Mouse (Mus musculus): ENCODE measurements around the gene Ptgfr. TPM values are rescaled to one million over a fixed set of nuclear protein-coding genes. Genes with fewer than 3 reads are reported as not detected.

The Ptgfr gene
- not detected in 2 replicates for polyA plus RNA-seq (2012; ENCODE audit: low replicate concordance)

DNA sequence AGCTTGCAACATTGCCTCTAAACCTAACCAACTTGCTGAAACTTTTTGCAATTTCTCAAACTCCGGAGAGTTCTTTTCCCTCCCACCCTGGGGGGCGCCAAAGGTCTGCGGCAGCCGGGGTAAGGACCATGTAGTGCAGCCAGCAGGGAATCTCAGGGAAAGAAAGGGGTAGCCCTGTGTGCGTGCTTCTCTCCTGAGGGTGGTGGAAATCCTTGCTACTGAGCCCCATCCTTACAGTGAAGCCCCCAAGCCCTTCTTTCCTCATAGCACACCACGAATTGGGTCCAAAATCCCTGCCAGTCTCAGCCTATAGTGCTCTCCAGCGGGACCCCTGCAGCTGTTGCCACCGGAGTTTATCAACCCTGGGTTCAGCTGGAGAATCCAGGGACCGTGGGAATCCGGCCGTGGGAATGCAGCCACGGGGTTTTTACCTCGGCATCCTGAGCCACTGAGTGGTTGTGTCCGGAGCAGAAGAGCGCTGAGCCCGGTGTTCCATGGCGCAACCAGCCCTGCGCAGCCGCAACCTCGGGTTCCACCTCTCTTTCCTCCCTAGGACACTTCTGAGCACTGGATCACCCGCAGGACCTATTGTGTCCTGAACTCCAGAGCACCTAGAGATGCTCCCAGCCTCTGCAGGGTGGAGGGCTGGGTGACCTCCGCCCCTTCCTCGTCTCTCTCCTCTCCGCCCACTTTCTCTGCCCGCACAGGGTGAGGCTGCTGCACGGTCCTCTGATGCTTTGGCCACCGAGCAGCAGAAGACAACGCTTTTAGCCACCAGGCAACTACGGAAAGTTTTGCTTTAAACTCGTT is at the start of gene Ptgfr:
Gene Ptgfr (minus strand): TSS at position 760 of the 810 bp plus-strand sequence.

DNA sequence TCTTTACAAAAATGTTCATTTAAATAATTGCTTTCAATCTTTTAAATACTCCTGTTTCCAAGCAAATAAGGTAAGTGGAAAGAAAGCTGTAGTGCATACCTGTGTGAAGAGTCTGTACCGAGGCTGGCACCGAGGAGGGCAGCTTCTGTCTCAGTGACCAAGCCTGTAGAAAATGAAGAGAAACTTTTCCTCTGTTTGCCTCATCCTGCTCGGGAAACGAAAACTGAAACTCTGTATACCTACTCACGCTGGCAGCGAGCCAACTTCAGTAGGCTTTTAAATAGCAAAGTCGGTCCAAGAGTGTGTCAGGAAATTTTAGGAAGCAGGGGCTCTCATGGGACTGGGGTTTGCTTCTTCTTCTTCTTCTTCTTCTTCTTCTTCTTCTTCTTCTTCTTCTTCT is 87.7 kb downstream of the Ptgfr start, which contains the start of gene Ifi44:
Gene Ifi44 (minus strand): TSS at position 224 of the 400 bp plus-strand sequence.

Other genes starting within 250 kb of the Ptgfr start
- 0.98 TPM in 1 of 2 replicates, not detected in the other for gene Ifi44, start 87.7 kb downstream of the Ptgfr start, polyA plus RNA-seq (2012; ENCODE audit: low replicate concordance)
- gene Ifi44l, start 74.7 kb downstream of the Ptgfr start, polyA plus RNA-seq (2012; ENCODE audit: low replicate concordance) = not detected in 2 replicates

Data from leukemia stem cell, adult 10-12 weeks (primary cell).